Mouse (Mus musculus) small intestine, adult 2 months (tissue): ENCODE data around the gene Iqgap1.

ENCODE experiments used
- CTCF ChIP-seq: fragments of 200-500 bp; IDR thresholded peaks from 2 replicates; pipeline ENCODE4 v1.5.1; 2012; ENCODE audit warnings: low read depth, mild to moderate bottlenecking, control low read depth, inconsistent platforms, low read length, moderate library complexity, mixed read lengths; ENCODE audit not compliant: insufficient replicate concordance, insufficient read length; ENCODE audit errors: extremely low read depth
- POLR2A ChIP-seq: fragments of 200-500 bp; IDR thresholded peaks from 2 replicates; pipeline ENCODE4 v1.6.1; 2012; ENCODE audit warnings: low read depth, mild to moderate bottlenecking, control low read depth, inconsistent platforms, low read length, moderate library complexity

DNA sequence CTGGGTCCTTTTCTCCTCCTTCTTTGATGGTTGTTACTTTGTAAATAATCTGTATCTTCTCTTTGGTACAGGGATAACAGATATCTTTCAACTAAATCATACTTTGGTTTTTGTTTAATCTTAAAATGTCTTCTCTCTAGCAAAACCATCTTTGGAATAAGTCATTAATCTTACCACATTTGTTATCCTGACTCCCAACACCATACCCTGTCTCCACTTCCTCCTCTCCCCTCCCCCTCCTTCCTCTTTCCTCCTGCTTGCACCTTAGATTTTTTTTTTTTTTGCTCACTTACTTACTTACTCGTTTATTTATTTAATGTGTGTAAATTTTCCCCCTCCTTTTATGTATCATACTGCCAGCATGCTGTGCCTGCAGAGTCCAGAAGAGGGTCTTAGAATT lies 129.4 kb downstream of the Iqgap1 start:
- TF ChIP-seq CTCF = no peak
- no peak for TF ChIP-seq POLR2A
